Mouse (Mus musculus) kidney, adult 2 months (tissue): ENCODE data around the gene Gm10097.

ENCODE experiments used
- CTCF ChIP-seq: fragments of 200-500 bp; conservative IDR thresholded peaks from 2 replicates; pipeline ENCODE4 v1.5.1; 2011; ENCODE audit warnings: low read depth, mild to moderate bottlenecking, control low read depth, low read length, moderate library complexity, mixed read lengths; ENCODE audit not compliant: insufficient read depth, insufficient read length
- POLR2A ChIP-seq: fragments of 200-500 bp; IDR thresholded peaks from one replicate; pipeline ENCODE4 v1.6.1; 2011; ENCODE audit warnings: low read depth, low read length, control low read depth

DNA sequence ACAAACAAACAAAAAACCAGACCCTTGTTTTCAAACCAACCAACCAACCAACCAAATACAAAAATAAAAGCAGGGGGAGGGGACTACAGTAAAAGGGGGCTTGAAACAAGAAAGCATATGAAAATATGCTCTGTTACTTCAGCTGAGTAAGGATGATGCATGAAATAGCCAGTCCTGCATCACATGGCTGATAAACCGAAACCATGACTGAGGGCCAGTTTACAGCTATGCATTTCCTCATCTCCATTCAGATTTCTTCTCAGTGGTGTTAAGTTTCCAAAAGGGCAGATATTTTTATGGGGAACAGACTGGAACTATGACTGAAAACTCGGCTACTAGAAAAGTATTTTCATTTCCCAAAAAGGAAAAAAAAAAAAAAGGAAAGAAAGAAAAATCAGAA is 39.8 kb upstream of the Gm10097 start:
- TF ChIP-seq CTCF (no peak), POLR2A (no peak)
